Mouse (Mus musculus): ENCODE data around the gene Lman1l.

- peak; percentile 98 for TF ChIP-seq CTCF (IDR thresholded peaks at IDR 0.05; ENCODE audit: low read depth)
- no peak for TF ChIP-seq EP300 (optimal IDR thresholded peaks at IDR 0.05)
Measured at GRCm38 (mm10) chr9:57629118-57629874, 8.7 kb upstream of the Lman1l start.
